Mouse (Mus musculus) spleen, postnatal 14 days (tissue): Measurements from ENCODE around the gene Gm13698.
"Not testable (repeated sequence)": the region's sequence is repeated elsewhere in the genome, so short reads cannot be mapped to it uniquely, and the experiment has no call there.

Experiments used
- DNase-seq, 2 experiments: peaks; one replicate each; pipeline ENCODE4 v3.0.0; 2021 to 2022; ENCODE audit warnings: low spot score in 2 of 2

Gm13698 gene

DNA sequence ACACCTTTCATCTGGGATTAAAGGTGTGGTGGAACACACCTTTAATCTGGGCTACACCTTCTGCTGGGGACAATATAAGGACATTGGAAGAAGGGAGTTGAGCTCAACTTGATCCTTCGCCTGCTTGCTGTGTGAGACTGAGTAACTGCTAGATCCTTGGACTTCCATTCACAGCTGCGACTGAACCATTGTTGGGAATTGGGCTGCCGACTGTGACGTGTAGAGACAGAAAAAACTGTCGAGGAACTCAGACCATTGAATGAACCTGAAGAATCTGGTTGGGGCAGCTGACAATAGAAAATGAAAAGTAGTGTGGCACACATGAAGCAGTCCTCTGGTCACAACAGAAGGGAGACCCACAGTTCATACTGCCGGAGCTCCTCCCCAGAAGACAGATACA lies at the start of gene Gm13698:
Gm13698 (plus strand) TSS at position 301 of the 400 bp plus-strand sequence.
- not testable (repeated sequence) for DNase-seq

DNA sequence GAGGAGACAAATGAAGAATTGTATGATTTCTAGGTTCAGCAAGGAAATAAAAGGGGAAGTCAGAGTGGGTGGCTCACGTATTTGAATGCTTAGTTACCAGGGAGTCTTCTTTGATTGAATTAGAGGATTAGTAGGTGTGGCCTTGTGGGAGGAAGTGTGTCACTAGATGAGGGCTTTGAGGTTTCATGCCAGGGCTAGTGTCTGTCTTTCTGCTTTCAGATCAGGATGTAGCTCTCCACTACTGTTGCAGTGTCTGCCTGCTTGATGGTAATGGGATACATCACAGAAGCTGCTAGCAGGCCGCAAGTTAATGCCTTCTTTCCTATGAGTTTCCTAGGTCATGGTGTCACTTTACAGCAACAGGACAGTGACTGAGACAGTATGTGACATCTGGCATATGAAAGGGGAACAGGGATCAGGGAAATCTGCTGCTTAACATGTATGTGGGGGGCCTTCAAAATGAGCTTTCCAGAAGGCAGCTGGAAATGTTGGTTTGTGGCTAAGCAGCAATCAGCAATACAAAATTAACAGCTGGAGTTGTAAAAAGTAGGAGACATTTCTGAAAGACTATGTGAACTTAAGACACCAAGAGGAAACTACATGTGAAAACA lies 25.9 kb upstream of the Gm13698 start:
- DNase-seq: no peak

DNA sequence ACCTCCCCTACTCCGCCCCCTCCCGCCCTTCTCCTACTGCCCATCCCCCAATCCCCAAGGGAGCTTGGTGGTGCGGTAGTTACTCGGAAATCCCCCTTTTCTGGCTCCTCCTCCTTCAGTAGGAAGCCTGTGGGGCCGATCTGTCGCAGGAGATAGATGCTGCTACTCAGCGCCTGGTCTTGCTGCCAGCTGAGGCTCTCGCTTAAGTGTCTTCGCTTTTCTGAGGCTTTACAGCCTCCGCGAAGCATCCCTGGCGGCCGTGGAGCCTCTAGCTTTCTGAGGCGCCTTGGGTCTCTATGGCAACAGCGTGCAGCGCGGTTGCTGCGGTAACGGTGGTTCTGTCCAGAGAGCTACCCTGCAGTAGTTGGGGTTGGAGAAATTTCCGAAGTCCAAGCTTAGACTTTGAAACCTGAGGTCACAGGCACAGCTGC lies 14.5 kb upstream of the Gm13698 start, which contains the start of gene Zswim2:
Zswim2 (minus strand) TSS at position 298 of the 431 bp plus-strand sequence.
- DNase-seq: peak in 1 of 2 experiments; percentile 7

DNA sequence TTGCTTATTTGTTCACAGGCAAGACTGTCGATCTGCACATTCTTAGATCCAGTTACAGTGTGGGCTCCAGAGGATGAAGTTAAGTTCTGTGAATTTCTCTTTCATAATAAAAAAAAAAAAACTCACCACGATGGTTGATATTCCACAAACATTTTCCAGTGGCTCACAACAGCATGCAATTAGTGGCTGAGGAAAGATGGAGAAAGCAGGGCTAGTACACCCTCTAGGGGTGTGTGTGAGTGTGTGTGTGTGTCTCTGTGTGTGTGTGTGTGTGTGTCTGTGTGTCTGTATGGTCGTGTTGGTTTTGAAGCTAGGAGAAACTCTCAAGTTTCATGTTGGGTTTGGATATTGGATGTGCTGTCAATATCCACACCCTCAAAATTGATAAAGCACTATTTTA lies 14.1 kb upstream of the Gm13698 start:
- no peak for DNase-seq

DNA sequence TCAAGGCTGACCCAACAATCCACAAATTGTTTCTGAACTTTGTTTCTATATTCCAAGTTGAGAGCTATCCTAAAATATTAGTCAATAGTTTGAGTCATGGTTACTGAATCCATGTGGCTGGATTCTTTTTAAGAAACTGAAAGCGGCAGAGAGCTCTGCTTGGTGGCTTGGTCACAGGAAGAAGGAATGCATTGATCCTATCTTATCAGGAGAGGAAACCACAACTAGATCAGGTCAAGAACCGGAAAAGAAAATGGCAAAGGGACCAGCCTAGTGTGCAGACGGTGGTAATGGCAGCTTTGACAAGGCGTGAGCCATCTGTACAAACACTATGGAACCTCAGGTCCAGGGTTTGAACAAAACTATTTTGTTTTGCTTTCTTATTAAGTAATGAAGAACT lies 13.7 kb upstream of the Gm13698 start:
- no peak for DNase-seq

DNA sequence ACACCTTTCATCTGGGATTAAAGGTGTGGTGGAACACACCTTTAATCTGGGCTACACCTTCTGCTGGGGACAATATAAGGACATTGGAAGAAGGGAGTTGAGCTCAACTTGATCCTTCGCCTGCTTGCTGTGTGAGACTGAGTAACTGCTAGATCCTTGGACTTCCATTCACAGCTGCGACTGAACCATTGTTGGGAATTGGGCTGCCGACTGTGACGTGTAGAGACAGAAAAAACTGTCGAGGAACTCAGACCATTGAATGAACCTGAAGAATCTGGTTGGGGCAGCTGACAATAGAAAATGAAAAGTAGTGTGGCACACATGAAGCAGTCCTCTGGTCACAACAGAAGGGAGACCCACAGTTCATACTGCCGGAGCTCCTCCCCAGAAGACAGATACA lies 5.7 kb downstream of the Gm13698 start, which contains the start of gene Gm13693:
Gm13693 (plus strand) TSS at position 301 of the 400 bp plus-strand sequence.
- not testable (repeated sequence) for DNase-seq

DNA sequence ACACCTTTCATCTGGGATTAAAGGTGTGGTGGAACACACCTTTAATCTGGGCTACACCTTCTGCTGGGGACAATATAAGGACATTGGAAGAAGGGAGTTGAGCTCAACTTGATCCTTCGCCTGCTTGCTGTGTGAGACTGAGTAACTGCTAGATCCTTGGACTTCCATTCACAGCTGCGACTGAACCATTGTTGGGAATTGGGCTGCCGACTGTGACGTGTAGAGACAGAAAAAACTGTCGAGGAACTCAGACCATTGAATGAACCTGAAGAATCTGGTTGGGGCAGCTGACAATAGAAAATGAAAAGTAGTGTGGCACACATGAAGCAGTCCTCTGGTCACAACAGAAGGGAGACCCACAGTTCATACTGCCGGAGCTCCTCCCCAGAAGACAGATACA lies 11.5 kb downstream of the Gm13698 start, which contains the start of gene Gm13695:
Gm13695 (plus strand) TSS at position 301 of the 400 bp plus-strand sequence.
- DNase-seq: not testable (repeated sequence)

DNA sequence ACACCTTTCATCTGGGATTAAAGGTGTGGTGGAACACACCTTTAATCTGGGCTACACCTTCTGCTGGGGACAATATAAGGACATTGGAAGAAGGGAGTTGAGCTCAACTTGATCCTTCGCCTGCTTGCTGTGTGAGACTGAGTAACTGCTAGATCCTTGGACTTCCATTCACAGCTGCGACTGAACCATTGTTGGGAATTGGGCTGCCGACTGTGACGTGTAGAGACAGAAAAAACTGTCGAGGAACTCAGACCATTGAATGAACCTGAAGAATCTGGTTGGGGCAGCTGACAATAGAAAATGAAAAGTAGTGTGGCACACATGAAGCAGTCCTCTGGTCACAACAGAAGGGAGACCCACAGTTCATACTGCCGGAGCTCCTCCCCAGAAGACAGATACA lies 17.3 kb downstream of the Gm13698 start, which contains the start of gene Gm13696:
Gm13696 (plus strand) TSS at position 301 of the 400 bp plus-strand sequence.
- not testable (repeated sequence) for DNase-seq

DNA sequence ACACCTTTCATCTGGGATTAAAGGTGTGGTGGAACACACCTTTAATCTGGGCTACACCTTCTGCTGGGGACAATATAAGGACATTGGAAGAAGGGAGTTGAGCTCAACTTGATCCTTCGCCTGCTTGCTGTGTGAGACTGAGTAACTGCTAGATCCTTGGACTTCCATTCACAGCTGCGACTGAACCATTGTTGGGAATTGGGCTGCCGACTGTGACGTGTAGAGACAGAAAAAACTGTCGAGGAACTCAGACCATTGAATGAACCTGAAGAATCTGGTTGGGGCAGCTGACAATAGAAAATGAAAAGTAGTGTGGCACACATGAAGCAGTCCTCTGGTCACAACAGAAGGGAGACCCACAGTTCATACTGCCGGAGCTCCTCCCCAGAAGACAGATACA lies 23.1 kb downstream of the Gm13698 start, which contains the start of gene Gm13694:
Gm13694 (plus strand) TSS at position 301 of the 400 bp plus-strand sequence.
- DNase-seq: not testable (repeated sequence)

DNA sequence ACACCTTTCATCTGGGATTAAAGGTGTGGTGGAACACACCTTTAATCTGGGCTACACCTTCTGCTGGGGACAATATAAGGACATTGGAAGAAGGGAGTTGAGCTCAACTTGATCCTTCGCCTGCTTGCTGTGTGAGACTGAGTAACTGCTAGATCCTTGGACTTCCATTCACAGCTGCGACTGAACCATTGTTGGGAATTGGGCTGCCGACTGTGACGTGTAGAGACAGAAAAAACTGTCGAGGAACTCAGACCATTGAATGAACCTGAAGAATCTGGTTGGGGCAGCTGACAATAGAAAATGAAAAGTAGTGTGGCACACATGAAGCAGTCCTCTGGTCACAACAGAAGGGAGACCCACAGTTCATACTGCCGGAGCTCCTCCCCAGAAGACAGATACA lies 28.9 kb downstream of the Gm13698 start, which contains the start of gene Gm13697:
Gm13697 (plus strand) TSS at position 301 of the 400 bp plus-strand sequence.
- not testable (repeated sequence) for DNase-seq

DNA sequence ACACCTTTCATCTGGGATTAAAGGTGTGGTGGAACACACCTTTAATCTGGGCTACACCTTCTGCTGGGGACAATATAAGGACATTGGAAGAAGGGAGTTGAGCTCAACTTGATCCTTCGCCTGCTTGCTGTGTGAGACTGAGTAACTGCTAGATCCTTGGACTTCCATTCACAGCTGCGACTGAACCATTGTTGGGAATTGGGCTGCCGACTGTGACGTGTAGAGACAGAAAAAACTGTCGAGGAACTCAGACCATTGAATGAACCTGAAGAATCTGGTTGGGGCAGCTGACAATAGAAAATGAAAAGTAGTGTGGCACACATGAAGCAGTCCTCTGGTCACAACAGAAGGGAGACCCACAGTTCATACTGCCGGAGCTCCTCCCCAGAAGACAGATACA lies 34.8 kb downstream of the Gm13698 start, which contains the start of gene Gm13691:
Gm13691 (plus strand) TSS at position 301 of the 400 bp plus-strand sequence.
- not testable (repeated sequence) for DNase-seq

DNA sequence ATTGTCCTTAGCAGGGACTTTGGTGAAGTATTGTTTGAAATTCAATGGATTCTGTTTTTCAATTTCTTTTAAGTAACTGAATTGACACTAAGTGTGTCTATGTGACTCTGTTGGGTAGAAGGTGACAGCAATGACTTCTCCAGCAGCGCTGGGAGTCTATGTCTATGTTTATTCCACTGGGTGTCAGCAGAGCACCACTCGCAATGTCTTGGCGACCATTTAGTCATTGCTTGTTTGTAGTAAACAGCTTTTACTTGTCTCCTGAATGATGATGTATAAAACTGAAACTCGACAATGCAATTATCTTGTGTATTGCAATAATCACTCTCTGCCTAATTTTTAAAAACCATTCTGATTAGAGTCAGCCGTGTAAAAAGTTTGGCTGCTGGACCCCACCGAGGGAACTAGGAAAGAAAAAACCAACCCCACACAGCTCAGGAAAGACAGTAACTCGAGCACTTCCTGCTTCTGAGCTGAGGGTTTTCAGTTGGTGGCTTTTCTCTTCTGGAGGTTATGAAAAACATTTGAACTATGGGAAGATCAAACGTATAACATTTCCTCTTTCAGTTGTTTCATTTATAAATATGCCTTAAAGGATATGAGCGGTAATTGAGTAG lies 38.3 kb downstream of the Gm13698 start:
- DNase-seq: not testable (repeated sequence)

DNA sequence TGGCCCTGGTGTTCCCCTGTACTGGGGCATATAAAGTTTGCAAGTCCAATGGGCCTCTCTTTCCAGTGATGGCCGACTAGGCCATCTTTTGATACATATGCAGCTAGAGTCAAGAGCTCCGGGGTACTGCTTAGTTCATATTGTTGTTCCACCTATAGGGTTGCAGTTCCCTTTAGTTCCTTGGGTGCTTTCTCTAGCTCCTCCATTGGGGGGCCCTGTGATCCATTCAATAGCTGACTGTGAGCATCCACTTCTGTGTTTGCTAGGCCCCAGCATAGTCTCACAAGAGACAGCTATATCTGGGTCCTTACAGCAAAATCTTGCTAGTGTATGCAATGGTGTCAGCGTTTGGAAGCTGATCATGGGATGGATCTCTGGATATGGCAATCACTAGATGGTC lies 39.0 kb downstream of the Gm13698 start:
- not testable (repeated sequence) for DNase-seq
